Mouse (Mus musculus): Measurements from ENCODE around the gene Oas1a. TPM values are rescaled to one million over a fixed set of nuclear protein-coding genes. Genes with fewer than 3 reads are reported as not detected.
"Not testable (repeated sequence)": the region's sequence is repeated elsewhere in the genome, so short reads cannot be mapped to it uniquely, and the experiment has no call there.

Gene Oas1a
- total and polyA plus RNA-seq, 3 experiments: 0.11 to 0.33 TPM; not detected in 1

- H3K4me1 ChIP-seq (ENCODE audit: insufficient read depth, low read depth, low read length): no peaks in the 10 kb centered on the region
- no peaks in the 10 kb centered on the region for H3K36me3 ChIP-seq (replicated peaks)
- no peak overlapping the region for H3K4me3 ChIP-seq (ENCODE audit: low read depth, low read length)
- DNase-seq (ENCODE audit: low spot score) (no peak), ATAC-seq (ENCODE audit: extremely low read depth, insufficient number of reproducible peaks, low FRiP score, poor library complexity, severe bottlenecking) (no peak)
- no peaks in the 10 kb centered on the region for H3K27me3 ChIP-seq (ENCODE audit: insufficient read depth, low read length)
- TF ChIP-seq TAL1 (conservative IDR thresholded peaks at IDR 0.05; ENCODE audit: low read depth, low read length): no peak
- no peak for TF ChIP-seq CTCF (IDR thresholded peaks at IDR 0.05; ENCODE audit: low read depth, low read length)
- TF ChIP-seq GATA2 (IDR thresholded peaks at IDR 0.05; ENCODE audit: borderline replicate concordance, low read depth, low read length): no peak
- TF ChIP-seq GATA1 (IDR thresholded peaks at IDR 0.05; ENCODE audit: borderline replicate concordance, low read length): no peak
- TF ChIP-seq POLR2AphosphoS5 (IDR thresholded peaks at IDR 0.05; ENCODE audit: insufficient replicate concordance, low read depth, low read length): no peak
- no peaks in the 10 kb centered on the region for H3K9me3 ChIP-seq (replicated peaks)
Measured at GRCm38 (mm10) chr5:120933966-120934365, 26.6 kb upstream of the Oas1a start.

GRCm38 (mm10) chr5:120927036-120927435 lies 19.7 kb upstream of the Oas1a start:
- no peak for ATAC-seq (ENCODE audit: extremely low read depth, insufficient number of reproducible peaks, low FRiP score, poor library complexity, severe bottlenecking)
- TF ChIP-seq TAL1 (conservative IDR thresholded peaks at IDR 0.05; ENCODE audit: low read depth, low read length): no peak
- no peak for TF ChIP-seq CTCF (IDR thresholded peaks at IDR 0.05; ENCODE audit: low read depth, low read length)
- no peak for TF ChIP-seq GATA2 (IDR thresholded peaks at IDR 0.05; ENCODE audit: borderline replicate concordance, low read depth, low read length)
- no peak for TF ChIP-seq GATA1 (IDR thresholded peaks at IDR 0.05; ENCODE audit: borderline replicate concordance, low read length)
- TF ChIP-seq POLR2AphosphoS5 (IDR thresholded peaks at IDR 0.05; ENCODE audit: insufficient replicate concordance, low read depth, low read length): no peak
- DNase-seq (ENCODE audit: low spot score): no peak

GRCm38 (mm10) chr5:120926311-120926710 lies 19.0 kb upstream of the Oas1a start:
- H3K36me3 ChIP-seq (replicated peaks): not testable (repeated sequence)

More at GRCm38 (mm10) chr5:120927036-120927435, 19.7 kb upstream of the Oas1a start:
- H3K36me3 ChIP-seq (replicated peaks): no peaks in the 10 kb centered on the region
- H3K4me3 ChIP-seq (ENCODE audit: low read depth, low read length): no peak overlapping the region
- no peaks in the 10 kb centered on the region for H3K4me1 ChIP-seq (ENCODE audit: insufficient read depth, low read depth, low read length)
- H3K9me3 ChIP-seq (replicated peaks): no peaks in the 10 kb centered on the region
- H3K27me3 ChIP-seq (ENCODE audit: insufficient read depth, low read length): no peaks in the 10 kb centered on the region

DNA sequence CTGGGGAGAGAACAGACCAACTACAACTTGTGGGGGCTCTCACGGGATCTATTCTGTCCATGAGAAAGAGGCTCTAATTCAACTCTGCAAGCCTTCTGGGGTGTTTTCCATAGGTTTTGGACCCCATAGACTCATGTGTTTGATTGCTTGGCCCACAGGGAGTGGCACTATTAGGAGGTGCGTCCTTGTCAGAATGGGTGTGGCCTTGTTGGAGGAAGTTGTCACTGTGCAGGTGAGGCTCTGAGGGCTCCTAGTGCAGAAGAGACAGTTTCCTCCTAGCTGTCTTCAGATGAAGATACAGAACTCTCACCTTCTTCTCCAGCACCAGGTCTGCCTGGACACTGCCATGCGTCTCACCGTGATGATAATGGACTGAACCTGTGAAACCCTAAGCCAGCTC lies 17.2 kb upstream of the Oas1a start:
- not testable (repeated sequence) for H3K4me1 ChIP-seq (ENCODE audit: insufficient read depth, low read depth, low read length); ATAC-seq (ENCODE audit: extremely low read depth, insufficient number of reproducible peaks, low FRiP score, poor library complexity, severe bottlenecking); H3K4me3 ChIP-seq (ENCODE audit: low read depth, low read length); DNase-seq (ENCODE audit: low spot score); H3K36me3 ChIP-seq (replicated peaks); H3K27me3 ChIP-seq (ENCODE audit: insufficient read depth, low read length); H3K9me3 ChIP-seq (replicated peaks)

More at GRCm38 (mm10) chr5:120926311-120926710, 19.0 kb upstream of the Oas1a start:
- ATAC-seq (ENCODE audit: extremely low read depth, insufficient number of reproducible peaks, low FRiP score, poor library complexity, severe bottlenecking); DNase-seq (ENCODE audit: low spot score); H3K27me3 ChIP-seq (ENCODE audit: insufficient read depth, low read length); H3K4me1 ChIP-seq (ENCODE audit: insufficient read depth, low read depth, low read length); H3K4me3 ChIP-seq (ENCODE audit: low read depth, low read length); H3K9me3 ChIP-seq (replicated peaks): not testable (repeated sequence)

DNA sequence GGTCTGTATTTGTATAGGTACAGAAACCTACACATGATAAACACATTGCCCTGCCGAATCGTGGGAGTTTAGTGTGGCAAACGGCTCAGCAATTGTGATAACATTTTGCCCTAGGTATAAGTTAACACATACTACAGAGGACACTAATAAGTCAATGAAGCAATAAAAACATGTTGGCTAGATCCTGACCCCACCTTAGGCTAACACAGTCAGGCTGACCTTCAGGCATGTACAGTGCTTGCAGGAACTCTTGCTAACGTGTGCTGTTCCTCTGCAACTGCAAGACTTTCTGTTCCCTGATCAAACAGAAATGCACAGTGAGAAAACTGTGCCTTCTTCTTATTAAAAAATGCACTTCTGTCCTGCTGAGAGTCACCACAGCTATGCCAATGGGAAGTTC lies 16.6 kb upstream of the Oas1a start:
- TF ChIP-seq TAL1 (conservative IDR thresholded peaks at IDR 0.05; ENCODE audit: low read depth, low read length): no peak
- no peak for TF ChIP-seq GATA2 (IDR thresholded peaks at IDR 0.05; ENCODE audit: borderline replicate concordance, low read depth, low read length)
- TF ChIP-seq CTCF (IDR thresholded peaks at IDR 0.05; ENCODE audit: low read depth, low read length): no peak
- no peak for TF ChIP-seq POLR2AphosphoS5 (IDR thresholded peaks at IDR 0.05; ENCODE audit: insufficient replicate concordance, low read depth, low read length)
- no peak for TF ChIP-seq GATA1 (IDR thresholded peaks at IDR 0.05; ENCODE audit: borderline replicate concordance, low read length)
- Histone ChIP-seq H3K4me3 (ENCODE audit: low read depth, low read length) (no peak overlapping the region), H3K27me3 (ENCODE audit: insufficient read depth, low read length) (no peaks in the 10 kb centered on the region), H3K4me1 (ENCODE audit: insufficient read depth, low read depth, low read length) (no peaks in the 10 kb centered on the region), H3K36me3 (replicated peaks) (no peaks in the 10 kb centered on the region), H3K9me3 (replicated peaks) (no peaks in the 10 kb centered on the region)
- no peak for ATAC-seq (ENCODE audit: extremely low read depth, insufficient number of reproducible peaks, low FRiP score, poor library complexity, severe bottlenecking)
- DNase-seq (ENCODE audit: low spot score): no peak

- no peak overlapping the region for H3K4me3 ChIP-seq (ENCODE audit: low read depth, low read length)
- H3K4me1 ChIP-seq (ENCODE audit: insufficient read depth, low read depth, low read length): no peaks in the 10 kb centered on the region
- ATAC-seq (ENCODE audit: extremely low read depth, insufficient number of reproducible peaks, low FRiP score, poor library complexity, severe bottlenecking) (no peak), DNase-seq (ENCODE audit: low spot score) (no peak)
- H3K36me3 ChIP-seq (replicated peaks): no peaks in the 10 kb centered on the region
- TF ChIP-seq POLR2AphosphoS5 (IDR thresholded peaks at IDR 0.05; ENCODE audit: insufficient replicate concordance, low read depth, low read length): no peak
- no peak for TF ChIP-seq GATA2 (IDR thresholded peaks at IDR 0.05; ENCODE audit: borderline replicate concordance, low read depth, low read length)
- no peak for TF ChIP-seq CTCF (IDR thresholded peaks at IDR 0.05; ENCODE audit: low read depth, low read length)
- TF ChIP-seq GATA1 (IDR thresholded peaks at IDR 0.05; ENCODE audit: borderline replicate concordance, low read length): no peak
- TF ChIP-seq TAL1 (conservative IDR thresholded peaks at IDR 0.05; ENCODE audit: low read depth, low read length): no peak
- H3K9me3 ChIP-seq (replicated peaks): no peaks in the 10 kb centered on the region
- no peaks in the 10 kb centered on the region for H3K27me3 ChIP-seq (ENCODE audit: insufficient read depth, low read length)
Measured at GRCm38 (mm10) chr5:120920296-120920695, 13.0 kb upstream of the Oas1a start.

DNA sequence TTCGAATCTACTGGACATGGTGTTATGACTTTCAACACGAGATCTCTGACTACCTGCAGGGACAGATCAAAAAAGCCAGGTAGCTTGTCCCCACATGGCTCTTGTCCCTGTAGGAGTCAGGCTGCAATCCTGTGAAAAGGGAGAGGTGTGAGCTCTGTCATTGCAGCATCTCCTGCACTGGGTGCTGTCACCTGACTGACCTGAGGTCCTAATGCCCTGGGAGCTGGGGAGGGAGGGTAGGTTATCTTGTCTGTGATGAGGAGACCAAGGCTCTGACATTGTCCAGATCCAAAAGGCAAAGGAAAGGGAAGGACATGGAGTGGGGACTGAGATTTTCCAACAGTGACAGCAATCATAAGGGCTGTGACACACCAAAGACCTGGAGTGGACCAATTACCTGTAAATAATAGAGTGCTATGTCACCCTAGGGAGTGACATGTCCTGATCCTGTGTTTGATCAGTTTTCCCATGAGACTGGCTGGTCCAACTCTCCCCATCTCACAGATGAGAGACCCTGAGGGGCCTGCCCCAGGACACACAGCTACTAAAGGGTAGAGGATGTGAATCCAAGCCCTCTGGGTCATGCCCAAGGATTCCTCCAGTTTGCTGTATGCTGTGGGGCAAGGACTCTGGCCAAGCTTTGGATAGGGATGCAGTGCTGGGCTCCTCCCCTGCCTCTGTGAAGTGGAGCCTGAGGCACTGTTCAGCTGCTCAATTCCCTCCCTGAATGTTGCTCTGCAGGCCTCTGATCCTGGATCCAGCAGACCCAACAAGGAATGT lies 12.0 kb upstream of the Oas1a start:
- not testable (repeated sequence) for H3K4me3 ChIP-seq (ENCODE audit: low read depth, low read length); ATAC-seq (ENCODE audit: extremely low read depth, insufficient number of reproducible peaks, low FRiP score, poor library complexity, severe bottlenecking); H3K9me3 ChIP-seq (replicated peaks); H3K36me3 ChIP-seq (replicated peaks); DNase-seq (ENCODE audit: low spot score); H3K4me1 ChIP-seq (ENCODE audit: insufficient read depth, low read depth, low read length); H3K27me3 ChIP-seq (ENCODE audit: insufficient read depth, low read length)

GRCm38 (mm10) chr5:120914204-120914603 lies 6.9 kb upstream of the Oas1a start, which contains the start of gene Oas1d:
Gene Oas1d (plus strand): TSS chr5:120914536.
- DNase-seq (ENCODE audit: low spot score); H3K27me3 ChIP-seq (ENCODE audit: insufficient read depth, low read length); H3K36me3 ChIP-seq (replicated peaks); H3K4me1 ChIP-seq (ENCODE audit: insufficient read depth, low read depth, low read length); H3K9me3 ChIP-seq (replicated peaks); ATAC-seq (ENCODE audit: extremely low read depth, insufficient number of reproducible peaks, low FRiP score, poor library complexity, severe bottlenecking); H3K4me3 ChIP-seq (ENCODE audit: low read depth, low read length): not testable (repeated sequence)

Data from G1E (cell line).